Mouse (Mus musculus): ENCODE data around the gene Gm11127. TPM values are rescaled to one million over a fixed set of nuclear protein-coding genes. Genes with fewer than 3 reads are reported as not detected.

Gm11127 gene
- polyA plus RNA-seq (2012; rRNA removed), result 0.09 and 0.37 TPM in 2 replicates

GRCm38 (mm10) chr17:36058362-36058761, at the start of gene Gm11127:
TSS of gene Gm11127 (minus strand) at chr17:36058371.

GRCm38 (mm10) chr17:36042610-36043169, 15.5 kb downstream of the Gm11127 start, which contains the start of the genes H2-T22 and Gm6034:
TSS of gene H2-T22 (minus strand) at chr17:36042747.
TSS of gene Gm6034 (plus strand) at chr17:36042961.

GRCm38 (mm10) chr17:36032351-36032875, 25.8 kb downstream of the Gm11127 start, which contains the start of gene H2-T23:
TSS of gene H2-T23 (minus strand) at chr17:36032855.

GRCm38 (mm10) chr17:36020191-36021073, 37.7 kb downstream of the Gm11127 start, which contains the start of gene H2-T24:
TSS of gene H2-T24 (minus strand) at chr17:36020560.

Other genes starting within 250 kb of the Gm11127 start
- gene Ier3, start 236.7 kb downstream of the Gm11127 start, polyA plus RNA-seq (2012; rRNA removed), result 16.2 and 17.0 TPM in 2 replicates
- 62.1 and 68.9 TPM in 2 replicates for gene Flot1, start 235.1 kb downstream of the Gm11127 start, polyA plus RNA-seq (2012; rRNA removed)
- 211 and 247 TPM in 2 replicates for gene Tubb5, start 220.1 kb downstream of the Gm11127 start, polyA plus RNA-seq (2012; rRNA removed)
- 4.2 and 5.1 TPM in 2 replicates for gene Mdc1, start 216.9 kb downstream of the Gm11127 start, polyA plus RNA-seq (2012; rRNA removed)
- 25.2 and 32.0 TPM in 2 replicates for gene Nrm, start 197.1 kb downstream of the Gm11127 start, polyA plus RNA-seq (2012; rRNA removed)
- 24.0 and 26.8 TPM in 2 replicates for gene Ppp1r18, start 192.8 kb downstream of the Gm11127 start, polyA plus RNA-seq (2012; rRNA removed)
- gene Dhx16, start 178.6 kb downstream of the Gm11127 start, polyA plus RNA-seq (2012; rRNA removed), result 52.0 and 61.3 TPM in 2 replicates
- 90.4 and 106 TPM in 2 replicates for gene 2310061I04Rik, start 160.9 kb downstream of the Gm11127 start, polyA plus RNA-seq (2012; rRNA removed)
- 43.4 and 55.2 TPM in 2 replicates for gene Atat1, start 148.3 kb downstream of the Gm11127 start, polyA plus RNA-seq (2012; rRNA removed)
- 60.4 and 63.6 TPM in 2 replicates for gene Mrps18b, start 142.0 kb downstream of the Gm11127 start, polyA plus RNA-seq (2012; rRNA removed)
- gene Ppp1r10, start 141.9 kb downstream of the Gm11127 start, polyA plus RNA-seq (2012; rRNA removed), result 37.3 and 41.4 TPM in 2 replicates
- 77.5 and 78.6 TPM in 2 replicates for gene Abcf1, start 88.6 kb downstream of the Gm11127 start, polyA plus RNA-seq (2012; rRNA removed)
- gene Gnl1, start 78.5 kb downstream of the Gm11127 start, polyA plus RNA-seq (2012; rRNA removed), result 25.3 and 28.3 TPM in 2 replicates
- gene Prr3, start 78.1 kb downstream of the Gm11127 start, polyA plus RNA-seq (2012; rRNA removed), result 7.6 and 8.0 TPM in 2 replicates
- gene H2-T24, start 37.8 kb downstream of the Gm11127 start, polyA plus RNA-seq (2012; rRNA removed), result 0.68 and 0.84 TPM in 2 replicates
- 331 and 384 TPM in 2 replicates for gene H2-T23, start 25.5 kb downstream of the Gm11127 start, polyA plus RNA-seq (2012; rRNA removed)
- gene H2-T22, start 15.6 kb downstream of the Gm11127 start, polyA plus RNA-seq (2012; rRNA removed), result 43.7 and 46.6 TPM in 2 replicates
- gene Gm6034, start 15.4 kb downstream of the Gm11127 start, polyA plus RNA-seq (2012; rRNA removed), result 0.10 TPM in 1 of 2 replicates, not detected in the other
- gene Gm19684, start 63.3 kb upstream of the Gm11127 start, polyA plus RNA-seq (2012; rRNA removed), result 0.08 TPM in 1 of 2 replicates, not detected in the other
- gene Gm7030, start 71.1 kb upstream of the Gm11127 start, polyA plus RNA-seq (2012; rRNA removed), result 0.81 and 1.1 TPM in 2 replicates
- 6.6 and 15.8 TPM in 2 replicates for gene Gm8909, start 110.2 kb upstream of the Gm11127 start, polyA plus RNA-seq (2012; rRNA removed)
- gene H2-T3, start 131.9 kb upstream of the Gm11127 start, polyA plus RNA-seq (2012; rRNA removed), result 11.7 and 19.7 TPM in 2 replicates
- 114 and 130 TPM in 2 replicates for gene Rpp21, start 199.7 kb upstream of the Gm11127 start, polyA plus RNA-seq (2012; rRNA removed)
- gene Trim39, start 213.9 kb upstream of the Gm11127 start, polyA plus RNA-seq (2012; rRNA removed), result 11.1 and 13.4 TPM in 2 replicates
- gene H2-M10.2, start 228.1 kb upstream of the Gm11127 start, polyA plus RNA-seq (2012; rRNA removed), result not detected in 2 replicates